Mouse (Mus musculus) heart, embryonic 15.5 days (tissue): ENCODE measurements around the gene Dbndd1. TPM values are rescaled to one million over a fixed set of nuclear protein-coding genes. Genes with fewer than 3 reads are reported as not detected.

Experiments
- ATAC-seq: fragments of 200-750 bp; cut with Nextera tagmentation; replicated peaks from 2 replicates; pipeline ENCODE4 v1.8.0; 2017; ENCODE audit warnings: low read depth, moderate TSS enrichment; ENCODE audit not compliant: insufficient number of reproducible peaks, insufficient read depth, low FRiP score
- H3K27ac ChIP-seq: fragments of 300-500 bp; sonication (generic); 2 replicates; pipeline ENCODE4 v1.5.1; 2015; ENCODE audit warnings: mild to moderate bottlenecking, inconsistent platforms
- H3K27me3 ChIP-seq: fragments of 300-500 bp; sonication (generic); 2 replicates; pipeline ENCODE4 v1.6.1; 2015; ENCODE audit warnings: inconsistent platforms
- H3K36me3 ChIP-seq: fragments of 300-500 bp; sonication (generic); 2 replicates; pipeline ENCODE4 v1.6.1; 2015; ENCODE audit warnings: mild to moderate bottlenecking, inconsistent platforms
- H3K4me1 ChIP-seq: fragments of 300-500 bp; sonication (generic); replicated peaks from 2 replicates; pipeline ENCODE4 v1.6.1; 2015; ENCODE audit warnings: inconsistent platforms
- H3K4me2 ChIP-seq: fragments of 300-500 bp; sonication (generic); 2 replicates; pipeline ENCODE4 v1.6.1; 2015; ENCODE audit warnings: inconsistent platforms, mild to moderate bottlenecking, moderate library complexity
- H3K4me3 ChIP-seq: fragments of 300-500 bp; sonication (generic); 2 replicates; pipeline ENCODE4 v1.5.1; 2015; ENCODE audit warnings: mild to moderate bottlenecking, inconsistent platforms
- H3K9ac ChIP-seq: fragments of 300-500 bp; sonication (generic); 2 replicates; pipeline ENCODE4 v1.6.1; 2015; ENCODE audit warnings: mild to moderate bottlenecking, inconsistent platforms
- H3K9me3 ChIP-seq: fragments of 300-500 bp; sonication (generic); replicated peaks from 2 replicates; pipeline ENCODE4 v1.6.1; 2016; ENCODE audit warnings: inconsistent platforms
- WGBS: fragments of 180-500 bp; shearing (Covaris S2); methylation state at CpG from one replicate; pipeline ENCODE4 v1.1.7; 2015; ENCODE audit warnings: mixed read lengths; 5-methylcytosine and 5-hydroxymethylcytosine counted together
- polyA plus RNA-seq: library from polyadenylated mRNA; unstranded; fragments of >200 nt; fragmentation: Nextera tagmentation; extraction: Ambion mirVana; gene quantifications from 2 replicates; pipeline ENCODE4 v1.2.1, GENCODE M21; 2015

Dbndd1 gene
- polyA plus RNA-seq, 1 experiment from 2014 or later = 0.73 TPM

DNA sequence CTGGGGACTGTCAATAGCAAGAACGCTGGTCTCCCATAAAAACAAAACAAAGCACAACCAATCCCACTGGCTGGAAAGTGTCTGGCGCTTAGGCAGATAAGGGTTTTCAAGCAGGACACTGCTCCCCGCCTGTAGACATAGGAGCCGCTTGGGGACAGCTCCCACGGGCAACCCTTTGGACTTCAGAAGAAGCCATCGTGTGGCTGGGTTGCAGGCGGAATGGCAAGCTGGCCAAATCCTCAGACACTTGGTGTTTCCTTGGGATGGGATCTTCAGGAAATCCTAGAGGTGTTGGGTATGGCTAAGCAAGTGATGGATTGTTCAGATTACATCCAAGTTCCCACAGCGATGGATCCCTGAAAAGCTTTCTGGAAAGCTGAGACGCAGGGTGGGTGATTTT lies 1.1 kb downstream of the Dbndd1 start:
- Histone ChIP-seq H3K9me3 (no peaks in the 10 kb centered on the region), H3K9ac (peak overlapping the region; percentile 53; the same call in 1 of the 2 replicates), H3K27me3 (peaks cover 51% of the 10 kb centered on the region), H3K4me3 (peak overlapping the region; percentile 67), H3K4me1 (peaks cover 26% of the 10 kb centered on the region), H3K27ac (no peak overlapping the region), H3K4me2 (peak overlapping the region; percentile 99), H3K36me3 (no peaks in the 10 kb centered on the region)
- 1% methylated on average over 9 of the region's 9 CpGs for WGBS
- ATAC-seq = no peak

DNA sequence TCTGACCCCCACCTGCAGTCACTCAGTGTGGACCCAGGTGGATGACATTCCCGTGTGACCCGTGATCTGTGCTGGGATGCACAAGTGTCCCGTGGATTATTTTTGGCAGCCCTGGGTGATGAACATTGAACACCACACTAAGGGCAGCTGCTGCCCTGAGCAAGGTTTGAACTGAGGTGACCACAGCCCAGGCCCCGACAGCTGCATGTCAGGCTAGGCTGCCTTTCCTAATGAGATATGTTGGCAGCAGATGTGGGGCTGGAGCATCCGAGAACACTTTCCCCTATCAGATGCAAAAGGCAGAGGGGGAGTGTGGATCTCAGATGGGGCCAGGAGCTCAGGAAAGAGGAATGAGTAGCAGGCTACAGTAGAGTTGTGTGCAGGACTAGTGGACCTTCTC lies 4.4 kb downstream of the Dbndd1 start:
- H3K4me1 ChIP-seq = peaks cover 19% of the 10 kb centered on the region
- ATAC-seq = no peak
- WGBS = 67% methylated on average over 5 of the region's 5 CpGs
- no peak overlapping the region for H3K4me3 ChIP-seq
- H3K9me3 ChIP-seq = no peaks in the 10 kb centered on the region
- peaks cover 10% of the 10 kb centered on the region; the same call in 1 of the 2 replicates for H3K36me3 ChIP-seq
- no peak overlapping the region for H3K27ac ChIP-seq
- H3K27me3 ChIP-seq = peaks cover 31% of the 10 kb centered on the region
- no peak overlapping the region for H3K4me2 ChIP-seq
- no peak overlapping the region for H3K9ac ChIP-seq

DNA sequence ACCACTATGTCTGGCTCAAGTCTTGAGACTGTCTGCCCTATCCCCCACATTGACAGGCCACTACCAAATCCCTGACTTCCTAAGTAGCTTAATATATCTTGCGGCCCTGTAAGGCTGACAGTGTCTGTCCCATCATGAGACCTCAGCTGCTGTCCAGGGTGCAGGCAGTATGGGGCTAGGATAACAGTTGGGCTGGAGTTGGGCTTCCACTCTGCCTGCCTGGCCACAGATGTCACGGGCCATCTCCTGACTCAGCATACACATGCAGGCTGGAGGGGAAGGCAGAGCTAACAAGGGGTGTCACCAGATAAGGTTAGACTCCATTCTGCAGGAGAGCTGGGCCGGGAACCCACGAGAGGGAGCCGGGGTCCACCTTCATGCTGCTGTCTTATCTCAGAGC lies 8.1 kb downstream of the Dbndd1 start:
- H3K36me3 ChIP-seq = peaks cover 38% of the 10 kb centered on the region
- WGBS = 84% methylated on average over 5 of the region's 5 CpGs
- no peak for ATAC-seq

DNA sequence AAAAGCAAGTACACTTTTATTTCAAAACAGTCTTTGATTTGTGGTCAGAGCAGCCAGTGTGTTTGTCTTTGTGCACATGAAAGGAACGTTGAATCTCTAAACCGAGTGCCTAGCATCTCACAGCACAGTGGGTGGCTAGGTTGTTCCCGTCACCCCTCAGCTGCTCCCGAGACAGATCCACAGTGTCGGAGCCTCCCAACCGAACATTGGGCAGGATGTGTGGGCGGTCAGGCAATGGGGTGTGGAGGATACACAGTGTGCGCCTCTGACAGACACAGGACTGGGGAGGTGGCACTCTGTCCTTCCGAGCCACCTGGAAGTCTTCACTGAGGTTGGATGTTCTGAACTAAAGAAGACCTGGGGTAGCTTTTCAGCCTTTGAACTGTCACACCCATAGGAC lies 9.6 kb downstream of the Dbndd1 start:
- 84% methylated on average over 9 of the region's 9 CpGs for WGBS
- Histone ChIP-seq H3K36me3 (peaks cover 52% of the 10 kb centered on the region), H3K4me1 (no peaks in the 10 kb centered on the region)

More for the DNA sequence above, 8.1 kb downstream of the Dbndd1 start:
- no peaks in the 10 kb centered on the region for H3K27me3 ChIP-seq
- H3K27ac ChIP-seq = no peak overlapping the region
- H3K9me3 ChIP-seq = no peaks in the 10 kb centered on the region
- no peaks in the 10 kb centered on the region for H3K4me1 ChIP-seq
- H3K4me2 ChIP-seq = no peak overlapping the region
- no peak overlapping the region for H3K4me3 ChIP-seq
- no peak overlapping the region for H3K9ac ChIP-seq

DNA sequence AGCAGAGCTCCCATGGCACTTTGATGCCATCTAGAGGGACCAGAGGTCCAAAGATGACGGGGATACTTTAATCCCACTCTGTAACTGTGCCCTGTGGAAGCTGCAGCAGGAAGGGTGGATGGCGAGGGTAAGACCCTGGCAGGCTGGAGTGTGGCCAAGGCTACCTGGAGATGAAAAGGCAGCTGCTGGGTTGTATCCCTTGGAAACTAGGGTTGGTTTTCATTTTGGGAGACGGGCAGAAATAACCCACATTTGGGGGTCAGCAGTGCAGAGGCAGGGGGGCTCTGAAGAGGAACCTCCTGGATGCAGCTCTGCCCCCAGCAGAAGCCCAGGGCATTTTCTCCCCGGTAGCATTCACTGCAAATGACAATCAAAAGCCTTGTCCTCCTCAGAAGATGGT lies 10.0 kb downstream of the Dbndd1 start:
- H3K4me2 ChIP-seq = no peak overlapping the region
- WGBS = 85% methylated on average over 4 of the region's 4 CpGs

More for the DNA sequence above, 9.6 kb downstream of the Dbndd1 start:
- Histone ChIP-seq H3K9me3 (no peaks in the 10 kb centered on the region), H3K9ac (no peak overlapping the region), H3K4me3 (no peak overlapping the region), H3K27me3 (no peaks in the 10 kb centered on the region), H3K27ac (no peak overlapping the region), H3K4me2 (no peak overlapping the region)
- ATAC-seq = no peak

DNA sequence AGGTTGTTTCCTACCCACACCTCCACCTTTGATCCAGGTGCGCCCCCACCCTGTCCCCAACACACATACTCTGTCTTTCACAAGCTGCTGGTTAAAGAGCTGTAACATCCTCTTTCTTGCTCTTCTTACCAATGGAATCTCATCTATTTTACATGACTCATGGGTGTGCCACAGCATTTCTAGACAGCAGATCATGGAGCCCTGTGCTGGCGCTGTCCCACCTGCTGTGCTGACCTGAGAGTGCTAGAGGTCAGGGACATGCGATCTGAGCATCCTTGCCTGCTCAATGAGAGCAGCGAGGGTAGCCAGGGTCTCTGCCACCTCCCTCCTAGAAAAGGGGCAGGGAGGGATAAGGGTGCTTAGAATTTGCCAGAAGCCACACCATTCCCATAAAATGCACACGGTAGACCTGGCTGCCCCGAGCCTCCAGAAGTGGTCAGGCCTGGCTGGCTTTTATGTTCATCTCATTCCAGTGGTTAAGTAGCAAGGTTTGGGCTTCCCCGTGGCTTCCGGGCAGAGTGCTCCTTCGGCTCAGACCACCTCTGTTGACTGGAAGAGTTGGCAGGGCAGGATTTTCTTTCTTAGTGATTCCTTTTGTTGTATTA lies 10.6 kb downstream of the Dbndd1 start:
- Histone ChIP-seq H3K9me3 (no peaks in the 10 kb centered on the region), H3K9ac (no peak overlapping the region), H3K27ac (no peak overlapping the region), H3K4me2 (no peak overlapping the region), H3K4me3 (no peak overlapping the region), H3K4me1 (no peaks in the 10 kb centered on the region), H3K36me3 (peaks cover 59% of the 10 kb centered on the region), H3K27me3 (no peaks in the 10 kb centered on the region)
- WGBS = 93% methylated on average over 9 of the region's 9 CpGs
- no peak for ATAC-seq

More for the DNA sequence above, 10.0 kb downstream of the Dbndd1 start:
- Histone ChIP-seq H3K27me3 (no peaks in the 10 kb centered on the region), H3K36me3 (peaks cover 57% of the 10 kb centered on the region), H3K27ac (no peak overlapping the region), H3K9ac (no peak overlapping the region), H3K4me1 (no peaks in the 10 kb centered on the region), H3K9me3 (no peaks in the 10 kb centered on the region), H3K4me3 (no peak overlapping the region)
- no peak for ATAC-seq

DNA sequence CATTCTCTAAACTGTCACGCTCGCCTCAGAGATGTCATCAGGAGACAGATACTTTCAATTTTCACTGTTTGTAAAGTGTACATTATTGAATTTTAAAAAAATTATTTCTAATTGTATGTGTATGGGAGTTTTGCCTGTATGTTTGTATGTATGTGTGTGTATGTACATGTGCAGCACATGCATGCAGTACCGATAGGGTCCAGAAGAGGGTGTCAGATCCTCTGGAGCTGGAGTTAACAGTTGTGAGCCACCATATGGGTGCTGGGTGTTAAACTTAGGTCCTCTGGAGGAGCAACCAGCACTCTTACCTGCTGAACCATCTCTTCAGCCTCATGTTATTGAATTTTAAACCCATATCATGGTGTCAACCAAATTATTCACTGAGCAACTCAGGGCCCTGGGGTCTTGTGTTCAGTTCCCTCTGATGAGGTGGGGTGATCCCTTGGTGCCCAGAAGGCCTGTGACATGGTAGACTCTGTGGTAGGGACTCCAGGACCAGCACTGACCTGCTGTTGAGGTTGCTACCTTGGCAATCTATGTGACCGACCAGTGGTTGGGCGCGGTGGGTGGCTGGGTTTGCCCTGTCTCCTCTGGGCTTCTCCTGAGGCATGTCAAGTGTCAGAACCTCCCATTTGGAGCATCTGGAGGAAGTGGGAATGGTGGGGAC lies 11.3 kb downstream of the Dbndd1 start:
- H3K27ac ChIP-seq = no peak overlapping the region
- peaks cover 67% of the 10 kb centered on the region for H3K36me3 ChIP-seq
- ATAC-seq = no peak
- H3K4me1 ChIP-seq = no peaks in the 10 kb centered on the region
- H3K9ac ChIP-seq = no peak overlapping the region
- H3K4me2 ChIP-seq = no peak overlapping the region
- H3K4me3 ChIP-seq = no peak overlapping the region
- WGBS = 97% methylated on average over 6 of the region's 6 CpGs
- H3K27me3 ChIP-seq = no peaks in the 10 kb centered on the region
- H3K9me3 ChIP-seq = no peaks in the 10 kb centered on the region

DNA sequence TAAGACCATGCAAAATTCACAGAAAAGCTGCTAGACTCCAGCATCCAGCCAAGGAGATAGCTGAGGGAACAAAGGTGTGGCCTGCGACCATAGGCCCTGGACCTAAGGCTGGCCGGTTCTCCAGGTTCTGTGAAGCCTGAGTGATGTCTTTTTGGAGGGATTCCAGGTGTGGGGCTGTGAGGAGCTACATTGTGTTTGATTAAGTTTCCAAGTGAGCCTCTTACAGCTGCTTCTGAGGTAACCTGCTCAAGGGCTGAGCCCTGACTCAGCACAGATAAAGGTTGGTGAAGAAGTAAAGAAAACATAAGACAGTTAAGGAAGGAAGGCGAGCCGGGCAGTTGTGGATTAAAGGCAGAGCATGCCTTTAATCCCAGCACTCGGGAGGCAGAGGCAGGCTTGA lies 13.1 kb downstream of the Dbndd1 start:
- Histone ChIP-seq H3K4me3 (no peak overlapping the region), H3K27me3 (no peaks in the 10 kb centered on the region), H3K9me3 (no peaks in the 10 kb centered on the region), H3K36me3 (peaks cover 71% of the 10 kb centered on the region), H3K4me1 (no peaks in the 10 kb centered on the region), H3K9ac (no peak overlapping the region), H3K4me2 (no peak overlapping the region), H3K27ac (no peak overlapping the region)
- WGBS = 83% methylated on average over 5 of the region's 5 CpGs
- no peak for ATAC-seq

DNA sequence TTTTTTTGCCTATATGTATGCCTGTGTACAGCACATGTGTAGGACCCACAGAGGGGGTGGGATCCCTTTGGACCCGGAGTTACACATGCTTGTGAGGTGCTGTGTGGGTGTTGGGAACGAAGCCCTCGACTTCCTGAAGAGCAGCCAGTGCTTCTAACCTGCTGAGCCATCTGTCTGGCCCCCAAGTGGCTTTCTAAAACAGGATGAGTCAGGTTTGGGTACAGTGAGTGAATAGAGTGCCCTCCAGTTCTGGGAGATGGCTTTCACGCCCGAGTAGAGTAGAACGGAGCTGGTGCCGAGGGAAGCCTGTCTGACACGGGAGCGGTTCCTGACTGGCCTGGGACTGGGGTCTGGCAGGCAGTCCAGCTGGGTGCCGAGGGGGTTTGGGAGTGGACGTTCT lies 15.7 kb downstream of the Dbndd1 start:
- Histone ChIP-seq H3K27me3 (no peaks in the 10 kb centered on the region), H3K4me1 (no peaks in the 10 kb centered on the region), H3K27ac (no peak overlapping the region), H3K4me2 (no peak overlapping the region), H3K36me3 (peaks cover 89% of the 10 kb centered on the region), H3K4me3 (no peak overlapping the region), H3K9ac (no peak overlapping the region), H3K9me3 (no peaks in the 10 kb centered on the region)
- ATAC-seq = no peak
- 91% methylated on average over 11 of the region's 11 CpGs for WGBS

DNA sequence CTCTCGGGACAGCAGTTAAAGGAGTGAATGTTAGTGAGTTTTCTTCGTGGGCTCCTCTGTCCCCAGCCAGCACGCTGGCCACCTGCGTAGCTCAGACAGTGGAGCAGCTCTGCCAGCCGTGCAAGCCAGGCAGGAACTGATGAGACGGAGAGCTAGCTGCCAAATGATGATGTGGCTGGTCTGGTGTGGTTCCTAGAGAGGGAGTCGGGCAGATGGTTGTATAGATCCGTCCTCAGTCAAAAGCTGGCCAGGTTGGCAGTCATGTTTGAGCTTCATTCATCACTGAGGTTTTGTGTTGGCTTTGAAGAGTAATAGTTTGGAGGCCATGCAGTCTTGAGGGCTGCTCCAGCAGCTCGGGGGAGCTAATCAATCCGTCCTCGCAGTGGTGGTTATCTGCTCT lies 16.3 kb downstream of the Dbndd1 start:
- 90% methylated on average over 11 of the region's 11 CpGs for WGBS
- no peak overlapping the region for H3K4me3 ChIP-seq
- peaks cover 89% of the 10 kb centered on the region for H3K36me3 ChIP-seq
- no peak overlapping the region for H3K4me2 ChIP-seq
- H3K27ac ChIP-seq = no peak overlapping the region
- no peak overlapping the region for H3K9ac ChIP-seq
- no peaks in the 10 kb centered on the region for H3K9me3 ChIP-seq
- H3K27me3 ChIP-seq = no peaks in the 10 kb centered on the region
- H3K4me1 ChIP-seq = no peaks in the 10 kb centered on the region
- no peak for ATAC-seq

DNA sequence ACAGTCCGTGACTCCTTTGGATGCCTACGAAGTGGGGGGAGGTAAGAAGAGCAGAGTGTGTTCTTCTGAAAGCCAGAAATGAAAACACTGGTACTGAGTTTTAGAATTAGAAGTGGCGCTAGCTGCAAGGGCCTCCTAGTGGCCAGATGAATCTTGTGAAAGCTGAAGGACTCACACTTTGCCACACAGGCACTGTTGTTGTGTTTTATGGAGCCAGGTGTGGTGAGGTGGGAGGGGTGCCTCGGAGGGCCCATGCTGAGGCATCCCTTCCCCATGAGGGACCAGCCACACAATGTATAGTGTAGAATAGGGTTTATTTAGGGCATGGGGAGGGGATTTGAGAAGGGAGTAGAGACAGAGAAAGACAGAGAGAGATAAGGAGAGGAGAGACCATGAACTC lies 17.6 kb downstream of the Dbndd1 start:
- Histone ChIP-seq H3K4me3 (no peak overlapping the region), H3K27me3 (no peaks in the 10 kb centered on the region), H3K9me3 (no peaks in the 10 kb centered on the region), H3K36me3 (peaks cover 89% of the 10 kb centered on the region), H3K9ac (no peak overlapping the region), H3K27ac (no peak overlapping the region), H3K4me1 (no peaks in the 10 kb centered on the region), H3K4me2 (no peak overlapping the region)
- WGBS = 86% methylated on average over 4 of the region's 4 CpGs
- ATAC-seq = no peak

DNA sequence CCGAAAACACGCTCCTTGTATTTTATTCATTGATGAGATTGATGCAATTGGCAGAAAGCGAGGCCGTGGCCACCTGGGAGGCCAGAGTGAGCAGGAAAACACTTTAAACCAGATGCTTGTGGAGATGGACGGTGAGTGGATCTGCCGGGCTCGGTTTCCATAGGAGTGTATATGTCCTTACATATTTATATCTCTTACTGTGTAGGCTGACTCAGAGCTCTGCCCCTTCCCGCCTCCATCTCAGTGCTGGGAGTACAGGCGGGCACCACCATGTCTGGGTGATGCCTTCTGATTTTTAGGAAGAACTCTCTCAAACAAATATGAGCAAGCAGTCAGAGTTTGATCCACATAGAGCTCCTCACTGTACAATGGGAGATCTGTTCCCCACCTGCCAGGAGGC lies 22.4 kb downstream of the Dbndd1 start:
- H3K4me1 ChIP-seq = no peaks in the 10 kb centered on the region
- WGBS = 94% methylated on average over 9 of the region's 9 CpGs
- H3K9ac ChIP-seq = no peak overlapping the region
- no peak overlapping the region for H3K27ac ChIP-seq
- no peak overlapping the region for H3K4me3 ChIP-seq
- peaks cover 90% of the 10 kb centered on the region for H3K36me3 ChIP-seq
- ATAC-seq = no peak
- H3K4me2 ChIP-seq = no peak overlapping the region
- H3K9me3 ChIP-seq = no peaks in the 10 kb centered on the region
- no peaks in the 10 kb centered on the region for H3K27me3 ChIP-seq
